Mouse (Mus musculus) intestine, embryonic 16.5 days (tissue): ENCODE results near the gene Gm4297. TPM values are rescaled to one million over a fixed set of nuclear protein-coding genes. Genes with fewer than 3 reads are reported as not detected.
"Not testable (repeated sequence)": the region's sequence is repeated elsewhere in the genome, so short reads cannot be mapped to it uniquely, and the experiment has no call there.

Experiments
- ATAC-seq: fragments of 200-750 bp; cut with Nextera tagmentation; 2 replicates; pipeline ENCODE4 v1.8.0; 2017; ENCODE audit warnings: moderate TSS enrichment, moderate library complexity
- H3K27ac ChIP-seq: fragments of 300-500 bp; sonication (generic); 2 replicates; pipeline ENCODE4 v1.5.1; 2014; ENCODE audit warnings: mild to moderate bottlenecking, low read length
- H3K27me3 ChIP-seq: fragments of 300-500 bp; sonication (generic); replicated peaks from 2 replicates; pipeline ENCODE4 v1.6.1; 2014; ENCODE audit warnings: low read length, control low read depth, mixed read lengths; ENCODE audit not compliant: control insufficient read depth, insufficient read depth
- H3K36me3 ChIP-seq: fragments of 300-500 bp; sonication (generic); 2 replicates; pipeline ENCODE4 v1.6.1; 2014; ENCODE audit warnings: low read length, control low read depth; ENCODE audit not compliant: control insufficient read depth, insufficient read depth
- H3K4me1 ChIP-seq: fragments of 300-500 bp; sonication (generic); 2 replicates; pipeline ENCODE4 v1.6.1; 2014; ENCODE audit warnings: low read length, control low read depth, mixed read lengths; ENCODE audit not compliant: control insufficient read depth, insufficient read depth
- H3K4me2 ChIP-seq: fragments of 300-500 bp; sonication (generic); 2 replicates; pipeline ENCODE4 v1.6.1; 2014; ENCODE audit warnings: low read depth, low read length, control low read depth
- H3K4me3 ChIP-seq: fragments of 300-500 bp; sonication (generic); 2 replicates; pipeline ENCODE4 v1.5.1; 2014; ENCODE audit warnings: mild to moderate bottlenecking, low read length
- H3K9ac ChIP-seq: fragments of 300-500 bp; sonication (generic); 2 replicates; pipeline ENCODE4 v1.6.1; 2014; ENCODE audit warnings: low read depth, low read length
- H3K9me3 ChIP-seq: fragments of 300-500 bp; sonication (generic); 2 replicates; pipeline ENCODE4 v1.6.1; 2016; ENCODE audit warnings: low read length, control low read depth; ENCODE audit not compliant: control insufficient read depth
- WGBS: fragments of 180-500 bp; shearing (Covaris S2); extraction: QIAGEN DNeasy Blood & Tissue Kit; methylation state at CpG from one replicate; pipeline ENCODE4 v1.1.7; 2014; 5-methylcytosine and 5-hydroxymethylcytosine counted together
- microRNA-seq: library from miRNA; unstranded; fragments of <30 nt; microRNA quantifications from one replicate; pipeline ENCODE4, GENCODE M21; 2016
- polyA plus RNA-seq: library from polyadenylated mRNA; unstranded; fragments of >200 nt; fragmentation: Nextera tagmentation; extraction: Ambion mirVana; gene quantifications from 2 replicates; pipeline ENCODE4 v1.2.1, GENCODE M21; 2015

The Gm4297 gene
- polyA plus RNA-seq: not detected in 2 replicates

DNA sequence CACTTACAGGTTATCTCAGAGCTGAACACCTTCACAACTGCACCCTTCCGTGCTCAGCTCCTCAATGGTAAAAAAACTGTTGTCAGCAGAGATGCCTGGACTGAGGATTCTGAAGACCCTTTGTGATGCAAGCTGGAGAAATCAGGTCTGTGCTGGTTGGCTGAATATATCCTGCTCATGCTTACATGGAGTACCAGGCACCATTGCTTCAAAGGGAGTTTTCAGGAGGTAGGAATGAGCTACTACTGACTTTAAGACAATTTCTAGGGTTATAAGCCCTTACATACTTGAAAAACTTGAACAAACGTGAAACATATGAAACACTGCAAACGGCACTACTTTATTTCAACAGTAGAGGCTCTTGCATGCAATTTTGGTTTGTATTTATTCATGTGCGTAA is at the start of gene Gm4297:
Gm4297 (minus strand) TSS at position 101 of the 400 bp plus-strand sequence.
- not testable (repeated sequence) for ATAC-seq, H3K9ac ChIP-seq, H3K36me3 ChIP-seq, H3K9me3 ChIP-seq, H3K4me2 ChIP-seq, H3K27me3 ChIP-seq, H3K4me3 ChIP-seq, H3K27ac ChIP-seq, H3K4me1 ChIP-seq
- WGBS: 82% methylated on average over 4 of the region's 4 CpGs

Small RNAs within 50 kb of the gene (microRNA-seq; reads per million reads assigned to microRNA genes)
- gene Gm27839 (not detected), gene Gm27910 (not detected)

Other genes with a start within 250 kb of the Gm4297 start
- not detected in 2 replicates for gene Gm5934, start 74.1 kb downstream of the Gm4297 start, polyA plus RNA-seq
- gene Gm5935, start 200.3 kb upstream of the Gm4297 start, polyA plus RNA-seq: not detected in 2 replicates